Mouse (Mus musculus) granulocyte monocyte progenitor cell, adult 5-6 weeks (primary cell): ENCODE results near the gene Pitpnb. TPM values are rescaled to one million over a fixed set of nuclear protein-coding genes. Genes with fewer than 3 reads are reported as not detected.

Experiments
- ATAC-seq: replicated peaks from 2 replicates; pipeline ENCODE4 v1.8.0; 2016; ENCODE audit warnings: mild to moderate bottlenecking, moderate TSS enrichment, inconsistent platforms; ENCODE audit not compliant: poor library complexity, severe bottlenecking
- total RNA-seq, 2 experiments: library from RNA; stranded (forward) in 1 of 2; stranded (reverse) in 1 of 2; fragments of 200-712, 200-1000 nt in 1 of 2; fragments of >200 nt in 1 of 2; fragmentation: Nextera tagmentation in 1 of 2; gene quantifications; 2 replicates each; pipeline ENCODE4 v1.2.3; 2014 to 2017

Gene Pitpnb
- total RNA-seq, 2 experiments from 2014 or later, result 18.1 to 53.5 TPM

DNA sequence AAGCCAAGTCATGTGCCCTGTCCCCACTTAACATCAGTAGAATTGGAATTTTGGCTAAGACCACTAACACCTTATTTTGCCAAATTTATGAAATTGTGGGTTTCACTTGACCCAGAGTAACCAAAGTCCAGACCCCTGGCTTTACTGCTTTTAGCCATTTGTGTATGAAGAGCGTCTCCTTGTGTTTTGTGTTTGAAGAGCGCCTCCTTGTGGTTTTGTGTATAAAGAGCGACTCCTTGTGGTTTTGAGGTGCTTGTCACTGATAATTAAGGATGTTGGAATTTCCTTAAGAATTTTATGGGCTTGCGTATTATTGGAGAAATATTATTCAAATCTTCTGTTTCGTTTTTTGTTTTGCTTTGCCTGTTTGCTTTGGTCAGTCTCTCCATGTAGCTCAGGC lies 11.0 kb downstream of the Pitpnb start:
- no peak for ATAC-seq

GRCm38 (mm10) chr5:111344721-111345400 lies 14.3 kb downstream of the Pitpnb start:
- no peak for ATAC-seq

DNA sequence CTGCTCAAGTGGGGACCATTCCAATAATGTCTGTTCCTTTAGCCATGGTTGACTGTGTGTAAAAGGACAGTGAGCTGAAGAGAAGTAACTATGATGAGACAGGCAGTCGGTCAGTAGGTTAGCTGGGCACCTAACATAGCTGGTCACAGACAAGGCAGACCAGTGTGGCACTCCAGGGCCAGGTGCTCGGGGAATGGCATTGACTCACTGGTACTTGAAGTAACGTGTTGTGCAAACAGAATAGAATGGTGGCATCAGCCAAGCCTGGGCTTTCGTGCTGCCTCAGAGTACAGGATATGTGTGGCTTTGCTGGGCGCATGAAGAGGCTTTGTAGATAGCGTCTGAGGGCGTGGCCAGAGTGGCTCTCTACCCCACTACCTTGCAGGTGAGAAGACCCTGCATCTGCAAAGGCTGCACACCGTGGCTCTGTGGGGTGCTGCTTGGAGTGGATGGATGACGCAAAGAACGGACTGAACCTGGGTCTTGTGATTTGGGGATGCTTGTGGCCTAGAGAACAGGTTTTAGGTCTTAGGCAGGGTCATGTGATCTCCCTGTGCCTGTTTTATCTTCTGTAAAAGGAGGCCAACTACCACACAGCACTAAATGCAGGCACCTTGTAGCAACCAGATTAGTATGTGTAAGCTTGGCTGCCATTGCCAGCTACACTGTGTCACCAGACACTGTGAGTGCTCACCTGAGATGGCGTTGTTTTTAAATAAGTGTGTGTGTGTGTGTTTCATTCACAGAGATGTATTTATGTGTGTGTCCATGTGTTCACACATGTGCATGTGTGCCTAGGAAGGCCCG lies 26.5 kb downstream of the Pitpnb start:
- ATAC-seq, result no peak

DNA sequence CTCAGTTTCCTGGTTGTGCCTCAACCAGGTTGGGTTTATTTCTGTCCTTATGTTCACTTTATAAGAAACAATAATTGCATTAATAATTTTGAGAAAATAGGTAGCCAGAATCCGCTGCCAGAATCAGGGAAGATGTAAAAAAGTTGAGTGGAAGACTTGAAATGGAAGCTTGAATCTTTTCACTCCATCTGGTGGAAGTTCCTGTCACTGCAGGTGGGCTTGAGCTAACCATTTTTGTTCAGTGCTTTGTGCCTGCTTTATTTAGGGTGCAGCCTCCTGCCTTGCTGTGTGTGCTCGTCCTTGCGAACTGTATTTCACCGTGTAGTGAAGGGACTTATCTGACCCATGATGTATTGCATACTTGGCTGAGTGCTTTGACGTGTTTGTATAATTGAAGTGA lies 30.0 kb downstream of the Pitpnb start:
- no peak for ATAC-seq

DNA sequence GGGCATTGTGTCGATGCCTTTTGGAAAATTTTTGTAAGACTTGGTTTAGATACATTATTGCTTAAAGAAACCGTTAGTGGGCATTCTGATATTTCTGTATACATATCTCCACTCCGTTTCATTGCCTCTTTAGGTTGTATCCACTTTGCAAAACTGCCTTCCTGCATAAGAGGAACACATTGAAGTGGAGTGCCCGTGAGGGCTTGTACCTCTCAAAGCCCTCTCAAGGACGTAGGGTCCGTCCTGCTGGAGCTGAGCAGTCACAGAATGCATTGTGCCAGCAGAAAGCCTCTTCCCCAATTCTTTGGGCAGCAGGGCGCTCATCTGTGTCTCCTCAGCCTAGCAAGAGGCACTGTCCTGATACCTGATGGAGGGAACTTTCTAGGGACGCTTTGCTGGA lies 30.5 kb downstream of the Pitpnb start:
- ATAC-seq, result no peak

- no peak for ATAC-seq
Observed at GRCm38 (mm10) chr5:111361846-111362245, 31.3 kb downstream of the Pitpnb start.

GRCm38 (mm10) chr5:111363446-111364062 lies 33.0 kb downstream of the Pitpnb start:
- ATAC-seq, result no peak

GRCm38 (mm10) chr5:111364533-111364932 lies 34.0 kb downstream of the Pitpnb start:
- ATAC-seq, result no peak

DNA sequence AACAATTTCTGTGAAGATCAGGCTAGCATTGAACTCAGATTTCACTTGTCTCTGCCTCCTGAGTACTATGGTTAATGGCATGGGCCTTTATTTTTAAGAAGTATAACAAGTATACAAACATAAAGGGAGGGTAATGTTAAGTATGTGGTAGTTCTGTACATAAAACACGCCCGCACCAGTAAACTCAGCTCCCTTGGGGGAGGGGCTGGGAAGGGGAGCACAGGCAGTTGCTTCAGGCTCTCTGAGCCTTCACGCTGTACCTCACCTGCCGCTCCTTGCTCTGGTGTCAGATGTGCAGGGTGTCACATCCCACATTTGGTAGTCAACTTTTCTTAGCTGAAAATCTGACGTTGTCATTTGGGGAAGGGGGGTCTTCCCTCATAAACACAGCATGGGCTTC lies 35.6 kb downstream of the Pitpnb start:
- ATAC-seq, result no peak

DNA sequence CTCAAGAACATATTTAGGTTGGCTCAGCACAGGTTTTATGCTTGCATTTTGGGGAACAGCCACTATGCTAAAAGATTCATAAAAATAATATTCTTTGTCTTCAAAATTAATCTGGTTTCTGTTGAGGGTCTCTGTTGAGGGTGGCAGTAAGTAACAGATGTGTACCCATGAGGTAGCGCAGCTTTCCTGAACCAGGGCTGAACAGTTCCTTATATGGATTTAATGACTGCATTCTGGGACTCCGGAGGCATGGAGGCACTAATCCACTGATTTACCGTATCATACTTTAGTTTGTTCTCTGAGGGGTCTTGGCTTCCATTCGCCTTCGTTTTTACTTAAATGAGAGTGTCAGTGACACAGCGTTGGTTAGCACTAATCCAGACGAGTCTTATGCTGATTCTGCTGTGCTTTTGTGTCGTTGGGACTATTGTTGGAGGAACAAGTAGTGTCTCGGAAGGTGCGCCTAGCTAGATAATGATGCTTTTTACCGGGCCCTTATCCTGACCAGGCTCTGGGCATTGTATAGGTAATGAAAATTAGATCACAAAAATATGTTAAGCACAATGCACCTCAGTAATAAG lies 37.5 kb downstream of the Pitpnb start:
- no peak for ATAC-seq

- ATAC-seq, result no peak
Observed at GRCm38 (mm10) chr5:111368576-111368975, 38.0 kb downstream of the Pitpnb start.

- no peak for ATAC-seq
Observed at GRCm38 (mm10) chr5:111375616-111376015, 45.1 kb downstream of the Pitpnb start.

- ATAC-seq, result no peak
Observed at GRCm38 (mm10) chr5:111376276-111377020, 45.9 kb downstream of the Pitpnb start.

GRCm38 (mm10) chr5:111378126-111378993 lies 47.8 kb downstream of the Pitpnb start:
- ATAC-seq, result no peak

DNA sequence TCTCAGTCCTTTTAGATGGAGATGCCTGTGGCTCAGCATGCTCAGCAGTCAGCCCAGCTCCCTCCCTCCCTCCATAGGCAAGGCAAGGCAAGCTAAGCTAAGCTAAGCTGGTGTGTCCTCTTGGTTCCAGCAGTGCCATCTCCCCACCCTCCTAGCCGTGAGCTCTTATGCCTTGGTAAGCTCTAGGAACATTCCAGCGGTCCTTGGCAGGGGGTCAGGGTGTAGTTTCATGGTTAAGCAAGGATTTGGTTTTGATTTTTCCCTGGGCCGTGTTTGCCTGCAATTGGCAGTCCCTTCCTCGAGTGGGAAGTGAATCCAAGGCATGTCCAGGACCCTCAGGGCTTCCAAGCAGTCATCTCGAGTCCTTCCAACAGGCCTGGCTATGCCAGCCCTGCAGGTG lies 52.8 kb downstream of the Pitpnb start:
- no peak for ATAC-seq

DNA sequence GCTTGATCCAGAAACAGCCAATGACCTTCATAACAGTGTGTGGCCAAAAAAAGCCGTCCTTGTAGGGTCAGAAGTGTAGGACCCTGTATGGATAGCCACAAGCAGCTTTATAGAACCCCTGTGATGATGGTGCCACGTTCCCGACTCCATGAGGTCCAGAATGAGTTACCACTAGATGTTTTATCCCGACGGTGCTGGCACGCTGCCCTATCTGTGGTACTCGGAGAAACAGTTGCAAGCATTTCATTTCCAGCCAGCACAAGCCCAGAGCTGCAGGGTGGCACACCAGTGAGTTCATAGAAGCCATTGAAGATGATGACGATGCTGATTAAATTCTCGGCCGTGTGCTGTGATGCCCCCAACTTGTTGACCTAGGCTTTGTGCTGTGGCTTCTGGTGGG lies 60.3 kb downstream of the Pitpnb start:
- no peak for ATAC-seq

- ATAC-seq, result no peak
Observed at GRCm38 (mm10) chr5:111391485-111391884, 60.9 kb downstream of the Pitpnb start.

GRCm38 (mm10) chr5:111393346-111394197 lies 63.0 kb downstream of the Pitpnb start:
- no peak for ATAC-seq
